Mouse (Mus musculus) adrenal gland, adult 8-10 months (tissue): ENCODE measurements around the gene Qrich2. TPM values are rescaled to one million over a fixed set of nuclear protein-coding genes. Genes with fewer than 3 reads are reported as not detected.
"Not testable (repeated sequence)": the region's sequence is repeated elsewhere in the genome, so short reads cannot be mapped to it uniquely, and the experiment has no call there.

ENCODE experiments used
- DNase-seq: peaks from one replicate; pipeline ENCODE4 v3.0.0; 2022
- total RNA-seq, 4 experiments: library from RNA; stranded (reverse); gene quantifications; 2 replicates each; pipeline ENCODE4 v1.2.4; 2022

The Qrich2 gene
- under 1 TPM in 1 of 4 experiments, not detected in 3; 0.11 TPM for total RNA-seq

GRCm38 (mm10) chr11:116466141-116466540, at the start of gene Qrich2:
Gene Qrich2 (minus strand): TSS chr11:116466241.
- DNase-seq = no peak

GRCm38 (mm10) chr11:116515330-116516020, 49.4 kb upstream of the Qrich2 start:
- no peak for DNase-seq

- no peak for DNase-seq
Observed at GRCm38 (mm10) chr11:116513531-116514038, 47.5 kb upstream of the Qrich2 start.

- no peak for DNase-seq
Observed at GRCm38 (mm10) chr11:116512987-116513386, 46.9 kb upstream of the Qrich2 start.

- no peak for DNase-seq
Observed at GRCm38 (mm10) chr11:116512154-116512553, 46.1 kb upstream of the Qrich2 start.

- no peak for DNase-seq
Observed at GRCm38 (mm10) chr11:116511301-116511868, 45.3 kb upstream of the Qrich2 start.

- DNase-seq = no peak
Observed at GRCm38 (mm10) chr11:116508689-116509088, 42.6 kb upstream of the Qrich2 start.

GRCm38 (mm10) chr11:116506151-116506875, 40.3 kb upstream of the Qrich2 start:
- DNase-seq = no peak

- no peak for DNase-seq
Observed at GRCm38 (mm10) chr11:116505573-116505972, 39.5 kb upstream of the Qrich2 start.

GRCm38 (mm10) chr11:116504516-116504915, 38.5 kb upstream of the Qrich2 start:
- DNase-seq = no peak

- no peak for DNase-seq
Observed at GRCm38 (mm10) chr11:116501005-116501746, 35.1 kb upstream of the Qrich2 start.

- no peak for DNase-seq
Observed at GRCm38 (mm10) chr11:116499018-116499417, 33.0 kb upstream of the Qrich2 start.

GRCm38 (mm10) chr11:116498596-116498995, 32.6 kb upstream of the Qrich2 start:
- DNase-seq = no peak

GRCm38 (mm10) chr11:116497313-116497712, 31.3 kb upstream of the Qrich2 start:
- no peak for DNase-seq

GRCm38 (mm10) chr11:116494474-116495174, 28.6 kb upstream of the Qrich2 start:
- DNase-seq = no peak

GRCm38 (mm10) chr11:116493795-116494252, 27.8 kb upstream of the Qrich2 start, which contains the start of gene Prpsap1:
Gene Prpsap1 (minus strand): TSS chr11:116494202.
- no peak for DNase-seq

GRCm38 (mm10) chr11:116493191-116493590, 27.1 kb upstream of the Qrich2 start:
- no peak for DNase-seq

- not testable (repeated sequence) for DNase-seq
Observed at GRCm38 (mm10) chr11:116492507-116492906, 26.5 kb upstream of the Qrich2 start.

- no peak for DNase-seq
Observed at GRCm38 (mm10) chr11:116491338-116491737, 25.3 kb upstream of the Qrich2 start.

- peak; percentile 74 for DNase-seq
Observed at GRCm38 (mm10) chr11:116490232-116491107, 24.4 kb upstream of the Qrich2 start.

- DNase-seq = peak; percentile 30
Observed at GRCm38 (mm10) chr11:116489771-116490231, 23.8 kb upstream of the Qrich2 start.
